Mouse (Mus musculus) bone marrow macrophage, adult 2 months (primary cell): ENCODE results near the gene Alg6.

ENCODE experiments used
- CTCF ChIP-seq: IDR thresholded peaks from 2 replicates; pipeline ENCODE4 v1.5.1; 2012; ENCODE audit warnings: low read depth, mild to moderate bottlenecking, low read length, moderate library complexity
- POLR2A ChIP-seq: IDR thresholded peaks from 2 replicates; pipeline ENCODE4 v1.6.1; 2012; ENCODE audit warnings: mild to moderate bottlenecking, low read depth, low read length, borderline replicate concordance

GRCm38 (mm10) chr4:99717905-99718304 lies 2.4 kb downstream of the Alg6 start:
- TF ChIP-seq POLR2A = no peak
- no peak for TF ChIP-seq CTCF
